Mouse (Mus musculus): Measurements from ENCODE around the gene Ndufs8.
A peak's percentile ranks its signal among the peaks of the same experiment; 100 is the strongest.

Ndufs8 gene

DNA sequence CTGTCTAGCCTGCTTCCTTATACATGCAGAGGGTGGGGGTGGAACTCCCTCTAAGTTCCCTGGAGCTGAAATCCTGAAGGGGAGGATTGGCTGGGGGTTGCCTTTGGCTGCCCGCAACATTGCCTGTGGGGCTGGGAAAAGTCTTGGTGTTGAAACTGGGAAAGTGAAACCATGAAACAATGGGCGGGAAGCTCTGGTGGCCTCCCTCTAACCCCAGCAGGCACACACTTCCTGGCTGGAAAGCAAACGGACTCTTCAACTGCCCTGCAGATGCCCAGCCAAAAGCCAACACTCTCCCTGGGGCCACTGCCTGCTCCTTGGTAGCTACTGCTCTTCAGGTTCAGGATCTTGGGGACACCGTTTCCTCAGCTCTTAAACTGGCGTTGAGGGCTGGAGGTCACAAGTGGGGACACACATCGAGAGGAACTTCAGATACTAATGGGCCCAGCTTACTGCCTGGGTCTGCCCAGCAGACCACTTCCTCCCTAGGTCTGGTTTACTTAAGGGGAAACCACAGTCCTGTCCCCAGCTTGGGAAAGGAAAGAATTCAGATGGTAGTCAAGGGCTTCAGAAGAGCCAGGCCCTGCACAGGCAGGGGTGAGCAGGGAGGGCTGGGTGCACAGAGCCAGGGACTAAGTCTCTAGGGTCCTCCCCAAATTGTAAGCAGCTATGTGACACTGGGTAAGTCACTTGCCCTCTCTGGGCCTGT, 7.2 kb downstream of the Ndufs8 start:
- DNase-seq (ENCODE audit: low read depth, low spot score) = no peak

DNA sequence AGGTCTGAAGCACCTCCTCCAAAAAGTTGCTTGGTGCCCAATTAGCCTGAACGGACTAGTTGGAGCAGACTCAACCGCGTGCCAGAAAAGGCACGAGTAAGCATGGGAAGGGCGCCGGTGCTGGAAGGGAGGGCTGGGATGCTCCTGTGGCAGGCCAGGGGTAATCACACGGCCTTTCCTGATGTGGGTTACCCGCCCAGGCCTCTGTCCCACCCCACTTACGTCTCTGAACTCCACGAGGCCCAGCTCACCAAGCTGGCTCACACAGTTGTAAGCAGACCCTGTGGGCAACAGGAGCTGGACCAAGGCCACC, 8.3 kb downstream of the Ndufs8 start:
- DNase-seq (ENCODE audit: low read depth, low spot score) = no peak

DNA sequence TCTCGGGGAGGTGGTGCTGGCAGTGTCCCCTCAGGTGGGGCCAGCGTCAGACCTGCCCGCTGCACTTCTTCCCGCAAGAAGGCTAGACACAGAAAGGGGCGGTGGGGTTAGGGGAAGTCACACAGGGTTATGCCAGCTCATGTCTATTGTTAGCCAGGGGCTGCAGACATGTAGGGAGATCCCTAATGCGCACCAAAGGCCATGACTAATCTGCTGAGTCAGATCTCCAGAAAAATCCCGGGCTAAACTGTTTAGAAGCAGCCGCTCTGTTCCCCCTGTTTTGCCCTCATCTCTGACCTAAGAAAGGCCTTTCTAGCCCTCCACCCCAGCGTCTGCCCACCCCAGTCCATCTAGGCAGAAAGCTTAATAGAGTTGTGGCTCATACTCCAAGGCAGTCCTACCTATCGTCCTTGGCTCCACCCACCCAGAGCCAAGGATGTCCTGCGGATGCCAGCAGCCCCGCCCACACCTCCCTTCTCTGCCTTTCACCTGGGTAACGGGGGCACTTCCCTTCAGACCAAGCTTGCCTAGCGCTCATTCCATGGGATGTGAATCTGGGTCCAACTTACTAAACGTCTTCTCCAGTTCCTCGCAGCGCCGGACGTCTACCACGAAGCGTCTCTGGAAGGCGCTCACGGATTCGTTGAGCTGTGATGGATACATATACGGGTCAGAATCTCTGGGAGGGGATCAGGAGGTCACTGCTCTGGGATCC, 8.8 kb downstream of the Ndufs8 start:
- no peak for DNase-seq (ENCODE audit: low read depth, low spot score)

DNA sequence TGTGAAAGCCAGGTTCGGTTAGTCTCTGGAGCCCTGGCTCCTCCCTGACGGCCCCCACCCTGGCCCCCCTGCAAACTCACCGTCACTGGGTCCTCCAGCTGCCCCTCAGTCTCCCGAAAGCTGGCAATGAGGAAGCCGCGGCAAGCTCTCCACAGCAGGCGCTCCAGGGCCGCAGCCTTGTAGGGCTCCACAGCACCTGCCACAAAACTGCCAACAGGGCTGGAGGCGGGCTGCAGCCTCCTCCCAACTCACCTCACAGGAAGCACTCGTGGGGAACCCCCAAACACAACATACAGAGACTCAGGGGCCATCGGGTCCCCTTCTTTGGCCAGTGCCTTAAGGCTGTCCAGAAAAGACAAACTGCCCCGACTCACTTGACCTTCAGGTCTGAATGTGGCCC, 9.6 kb downstream of the Ndufs8 start:
- no peak for DNase-seq (ENCODE audit: low read depth, low spot score)

DNA sequence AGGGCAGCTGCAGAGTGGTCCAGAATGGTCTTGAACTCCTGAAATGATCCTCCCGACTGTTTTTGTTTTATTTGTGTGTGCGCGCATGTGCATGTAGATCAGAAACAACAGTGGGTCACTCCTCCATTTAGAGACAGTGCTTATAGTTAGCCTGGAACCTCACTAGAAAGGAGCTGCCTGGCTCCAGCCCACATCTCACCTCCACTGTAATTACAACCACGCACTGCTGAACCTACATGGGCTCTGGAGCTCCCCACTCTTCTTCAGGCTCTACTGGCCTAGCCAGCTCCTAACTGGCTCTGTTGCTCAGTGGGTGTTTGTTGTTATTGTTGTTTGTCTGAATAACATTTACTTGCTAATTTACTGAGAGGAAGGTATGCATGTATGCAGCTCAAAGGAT, 13.0 kb downstream of the Ndufs8 start:
- DNase-seq (ENCODE audit: low read depth, low spot score) = no peak

DNA sequence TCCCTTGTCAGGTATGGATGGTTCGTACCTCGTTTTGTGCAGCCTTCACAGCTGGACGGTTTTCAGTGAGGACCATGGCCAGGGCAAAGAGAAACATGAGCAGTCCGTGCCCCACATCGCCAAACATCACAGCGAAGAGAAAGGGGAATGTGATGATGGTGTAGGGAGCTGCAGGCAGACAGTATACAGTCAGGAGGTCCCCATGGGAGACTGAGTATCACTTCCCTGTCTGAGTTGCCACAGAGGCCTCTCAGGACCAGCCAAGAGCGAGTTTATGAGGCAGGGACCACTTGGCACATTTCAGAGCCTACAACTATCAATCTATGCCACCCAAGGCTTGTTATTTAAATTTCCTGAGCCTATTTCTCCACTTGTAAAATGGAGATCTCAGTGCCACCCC, 13.6 kb downstream of the Ndufs8 start:
- no peak for DNase-seq (ENCODE audit: low read depth, low spot score)

DNA sequence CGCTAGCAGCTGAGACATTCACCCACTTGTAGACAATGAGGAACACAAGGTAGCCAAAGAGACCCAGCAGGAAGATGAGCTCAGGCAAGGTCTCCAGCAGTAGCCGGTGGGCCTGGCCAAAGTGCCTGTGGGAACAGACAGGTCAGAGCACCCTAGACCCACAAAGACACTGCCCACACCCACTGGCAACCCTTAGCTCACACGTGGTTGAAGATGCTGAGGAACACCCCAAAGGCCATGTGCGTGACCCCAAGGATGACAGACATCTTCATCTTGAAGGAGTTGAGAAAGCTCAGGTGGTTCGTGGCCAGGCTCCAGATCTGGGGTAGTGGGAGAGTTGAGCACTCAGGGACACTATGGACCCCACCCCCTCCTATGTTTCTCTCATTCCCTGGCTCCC, 15.0 kb downstream of the Ndufs8 start:
- DNase-seq (ENCODE audit: low read depth, low spot score) = no peak

DNA sequence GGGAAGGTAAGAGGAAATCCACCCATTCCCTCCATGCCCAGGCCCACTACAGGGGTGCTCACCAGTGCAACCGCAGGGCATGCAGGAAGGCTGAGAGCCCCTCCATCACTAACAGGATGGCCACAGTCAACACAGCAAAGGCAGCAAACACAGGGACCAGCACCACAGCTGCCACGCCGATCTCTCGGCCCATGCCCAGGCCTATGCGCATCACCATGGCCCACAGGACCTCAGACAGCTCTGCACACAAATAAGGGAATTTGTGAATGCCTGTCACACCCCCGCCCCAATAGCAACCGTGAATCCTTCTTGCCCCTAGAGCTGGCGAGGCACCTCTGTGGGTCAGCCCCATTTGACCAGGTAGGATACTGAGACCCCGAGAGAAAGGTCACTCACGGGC, 16.4 kb downstream of the Ndufs8 start:
- DNase-seq (ENCODE audit: low read depth, low spot score) = no peak

DNA sequence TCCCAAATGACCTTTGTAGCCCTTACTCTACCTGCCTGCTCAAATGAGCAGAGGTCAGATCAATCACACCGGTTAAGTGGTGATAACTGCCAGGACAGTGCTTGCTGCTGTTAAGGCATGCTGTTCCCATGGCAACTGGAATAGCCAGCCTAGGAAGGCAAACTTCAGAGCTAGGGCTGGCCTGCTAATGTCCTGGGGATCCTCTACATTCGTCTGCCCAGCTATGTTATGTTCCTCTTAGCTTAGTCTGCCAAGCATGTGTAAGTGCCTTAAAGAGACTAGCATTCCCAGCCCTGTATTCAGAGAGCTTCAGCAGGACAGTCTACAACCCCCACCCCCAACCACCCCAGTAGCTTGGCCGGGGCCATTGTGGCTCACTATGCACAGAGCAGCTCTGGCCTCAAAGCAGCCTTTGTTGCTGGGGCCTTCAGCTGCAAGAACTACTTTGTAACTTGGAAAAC, 17.4 kb downstream of the Ndufs8 start:
- DNase-seq (ENCODE audit: low read depth, low spot score) = no peak

DNA sequence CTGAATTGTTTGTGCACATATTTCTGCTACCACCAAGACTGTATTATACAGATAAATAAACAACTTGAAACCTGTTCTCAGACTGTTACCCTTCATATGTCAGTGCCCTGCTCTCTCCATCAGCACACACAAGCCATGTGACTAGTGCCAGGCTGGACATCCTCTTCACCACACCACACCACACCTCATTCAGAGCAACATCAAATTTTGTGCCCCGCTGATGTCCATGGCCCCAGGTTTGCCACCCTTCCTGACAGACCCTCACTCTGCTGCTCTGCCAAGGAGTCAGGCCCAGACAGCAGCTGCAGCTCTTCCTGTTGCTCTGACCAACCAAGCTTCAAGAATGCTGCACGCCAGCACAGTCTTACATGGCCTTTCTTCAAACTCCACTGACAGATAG, 18.3 kb downstream of the Ndufs8 start:
- DNase-seq (ENCODE audit: low read depth, low spot score) = no peak

DNA sequence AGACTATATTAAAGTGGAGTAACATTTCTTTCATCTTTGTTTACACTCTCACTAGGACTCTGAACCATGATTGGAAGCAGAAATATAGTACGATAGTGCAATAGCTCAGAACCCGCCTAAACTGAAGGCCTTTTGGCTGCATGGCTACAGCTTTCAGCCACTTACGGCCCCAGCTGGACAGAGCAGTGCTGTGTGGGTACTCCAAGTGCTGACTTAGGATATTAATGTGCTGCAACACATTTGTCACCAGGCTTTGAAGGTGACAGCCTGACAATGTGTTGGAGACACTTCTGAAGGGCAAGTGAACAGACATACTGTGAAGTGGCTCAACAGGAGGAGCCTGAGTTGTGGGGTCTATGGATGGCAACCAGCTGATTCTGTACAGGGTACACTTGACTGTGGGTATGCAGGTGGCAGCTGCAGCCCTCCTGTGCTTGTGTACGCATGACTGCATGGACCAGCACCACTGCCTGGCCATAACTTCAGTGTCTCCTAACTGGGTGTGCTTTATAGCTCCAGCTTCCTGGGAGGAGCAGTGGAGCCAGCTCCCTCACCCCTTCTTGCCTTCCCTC, 18.9 kb downstream of the Ndufs8 start:
- no peak for DNase-seq (ENCODE audit: low read depth, low spot score)

DNA sequence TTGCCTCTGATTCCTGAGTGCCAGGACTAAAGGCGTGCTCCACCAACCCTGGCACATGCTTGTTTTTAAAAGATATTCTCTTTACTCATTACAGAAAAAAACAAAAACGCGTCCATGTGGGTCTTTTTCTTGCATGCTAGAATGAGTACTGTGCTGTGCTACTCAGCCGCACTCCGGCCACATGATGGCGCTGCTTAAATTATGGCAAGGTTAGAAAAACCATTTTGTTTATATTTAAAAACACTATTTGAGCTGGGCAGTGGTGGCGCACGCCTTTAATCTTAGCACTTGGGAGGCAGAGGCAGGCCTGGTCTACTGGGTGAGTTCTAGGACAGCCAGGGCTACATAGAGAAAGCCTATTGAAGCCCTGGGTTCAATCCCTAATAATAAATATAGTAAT, 22.4 kb downstream of the Ndufs8 start:
- DNase-seq (ENCODE audit: low read depth, low spot score) = peak; percentile 67

DNA sequence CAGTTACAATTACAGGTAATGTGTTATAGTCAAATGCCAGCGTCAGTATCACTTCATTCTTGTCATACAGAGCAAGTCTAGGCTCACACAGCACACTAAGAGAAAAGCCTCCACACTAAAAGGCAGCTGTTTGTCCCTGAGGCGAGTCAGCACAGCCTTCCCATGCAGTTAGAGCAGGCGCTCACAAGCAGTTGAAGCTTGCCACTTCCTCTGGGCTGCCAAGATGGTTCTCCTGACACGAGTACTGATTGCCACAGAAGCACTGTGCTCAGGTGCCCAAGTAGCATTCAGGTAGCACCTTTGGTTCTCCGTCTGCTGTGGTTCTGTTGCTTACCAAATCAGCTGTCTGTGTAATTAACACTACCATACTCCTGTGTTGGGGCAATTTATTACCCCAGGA, 23.5 kb downstream of the Ndufs8 start:
- no peak for DNase-seq (ENCODE audit: low read depth, low spot score)

DNA sequence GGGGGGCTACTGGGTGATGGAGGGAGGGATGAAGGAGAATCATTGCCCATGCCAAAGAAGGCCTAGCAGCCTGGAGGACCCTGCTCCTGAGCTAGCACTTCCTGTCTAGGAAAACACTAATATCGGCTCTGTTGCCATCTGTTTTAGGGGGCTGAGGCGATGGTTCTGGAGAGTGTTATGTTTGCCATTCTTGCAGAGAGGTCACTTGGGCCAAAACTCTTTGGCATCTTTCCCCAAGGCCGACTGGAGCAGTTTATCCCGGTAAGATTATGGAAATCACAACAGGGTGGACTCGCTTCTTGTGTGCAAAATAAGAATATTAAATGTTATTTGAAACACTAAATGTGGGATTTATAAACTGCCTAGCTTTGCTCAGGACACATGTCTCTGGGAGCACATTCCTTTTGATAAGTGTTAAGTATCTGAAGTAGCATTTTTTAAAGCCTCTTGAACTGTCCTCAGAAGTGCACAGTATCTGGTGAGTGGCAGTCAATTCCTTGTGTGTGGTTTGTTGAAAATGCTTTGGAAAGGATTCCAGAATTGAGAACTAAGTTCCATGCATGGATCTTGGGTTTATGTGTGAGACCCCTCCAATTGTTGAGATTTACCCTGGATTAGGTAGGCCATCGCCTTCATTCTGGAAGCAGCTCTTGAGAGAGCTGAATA, 28.1 kb downstream of the Ndufs8 start:
- no peak for DNase-seq (ENCODE audit: low read depth, low spot score)

DNA sequence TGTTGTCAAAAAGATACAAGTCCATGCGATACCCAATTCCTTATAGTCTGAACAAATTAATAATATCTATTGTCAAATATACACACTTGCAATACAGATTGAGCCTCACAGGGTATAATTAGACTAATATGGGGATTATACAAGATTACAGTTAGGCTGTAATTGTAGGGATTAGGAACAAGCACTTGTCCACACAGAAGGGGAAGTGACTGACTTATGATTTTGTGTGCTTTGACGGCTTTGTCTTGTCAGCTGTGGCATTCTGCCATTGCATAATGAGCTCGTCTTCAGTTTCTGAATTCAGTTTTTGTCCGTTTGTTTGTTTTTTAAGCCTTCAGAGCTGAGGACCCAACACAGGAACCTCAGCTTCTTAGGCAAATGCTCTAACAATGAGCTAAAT, 30.4 kb downstream of the Ndufs8 start:
- no peak for DNase-seq (ENCODE audit: low read depth, low spot score)

DNA sequence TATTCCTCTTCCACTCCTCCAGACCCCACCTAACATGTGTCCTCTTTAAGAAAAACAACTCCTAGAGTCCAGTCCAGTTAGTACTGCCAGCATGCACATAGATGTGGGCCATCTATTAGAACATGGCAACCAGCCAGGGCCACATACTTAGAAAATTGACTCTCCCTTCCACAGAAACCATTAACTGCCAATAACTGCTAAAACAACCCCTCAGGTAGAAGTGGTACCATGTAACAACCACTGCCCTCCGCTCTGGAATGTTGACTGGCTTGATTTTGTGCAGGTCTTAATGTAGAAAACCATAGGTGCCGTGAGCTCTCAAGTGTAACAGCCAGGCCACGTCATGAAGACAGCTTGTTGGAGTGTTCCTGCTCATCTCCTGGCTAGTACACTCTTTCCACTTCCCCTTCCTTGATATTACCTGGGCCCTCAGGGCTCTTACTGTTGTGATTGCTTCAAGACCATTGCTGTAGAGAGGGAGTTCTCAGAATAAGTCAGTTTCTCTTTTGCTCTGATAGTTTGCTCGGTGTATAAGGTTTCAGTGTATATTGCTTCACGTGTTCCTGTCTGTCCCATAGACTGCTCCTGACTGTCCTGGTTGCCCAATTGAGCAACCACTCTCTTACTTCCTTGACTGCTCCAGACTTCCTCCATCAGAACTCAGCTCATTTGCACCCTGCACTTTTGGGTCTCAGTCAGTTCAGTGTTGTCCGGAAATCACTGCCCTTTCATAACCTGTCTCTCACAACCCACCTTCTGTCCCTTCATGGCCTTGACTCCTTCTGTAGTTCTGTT, 32.3 kb downstream of the Ndufs8 start:
- no peak for DNase-seq (ENCODE audit: low read depth, low spot score)

DNA sequence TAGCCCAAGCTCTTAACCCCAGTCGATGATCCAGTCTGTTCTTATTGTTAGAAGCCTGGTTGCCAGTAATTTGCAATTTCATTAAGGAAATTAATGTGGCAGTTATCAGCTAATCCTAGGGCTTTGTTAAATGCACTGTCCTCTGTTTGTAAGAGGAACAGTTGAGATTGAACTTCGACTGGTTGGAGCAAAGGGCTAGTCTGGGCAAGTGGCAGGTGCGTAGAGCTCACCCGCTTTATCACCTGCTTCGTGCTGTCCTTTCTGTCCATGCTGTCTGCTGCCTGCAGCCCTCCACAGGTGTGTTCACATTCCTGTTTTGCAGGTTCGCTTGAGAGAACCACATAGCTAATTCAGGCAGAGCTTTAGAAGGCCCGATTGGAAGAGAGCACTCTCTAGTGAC, 37.5 kb downstream of the Ndufs8 start:
- DNase-seq (ENCODE audit: low read depth, low spot score) = no peak

DNA sequence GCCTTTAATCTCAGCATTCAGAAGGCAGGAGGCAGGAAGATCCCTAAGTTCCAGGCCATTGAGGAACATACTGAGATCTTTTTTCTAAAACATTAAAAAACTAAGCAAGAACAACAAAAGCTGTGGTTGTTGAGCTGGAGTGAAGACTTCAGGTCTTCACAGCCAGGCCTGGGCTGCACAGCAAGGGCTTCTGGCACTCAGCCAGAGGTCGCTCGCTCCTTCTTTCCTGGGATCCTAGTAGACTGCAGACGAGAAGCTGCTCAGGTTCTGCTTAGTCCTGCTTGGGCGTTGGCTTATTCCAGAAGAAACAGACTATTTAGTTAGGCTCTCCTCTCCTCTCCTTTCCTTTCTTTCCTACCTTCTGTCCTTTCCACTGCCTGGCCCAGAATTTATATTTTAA, 40.2 kb downstream of the Ndufs8 start:
- DNase-seq (ENCODE audit: low read depth, low spot score) = no peak

DNA sequence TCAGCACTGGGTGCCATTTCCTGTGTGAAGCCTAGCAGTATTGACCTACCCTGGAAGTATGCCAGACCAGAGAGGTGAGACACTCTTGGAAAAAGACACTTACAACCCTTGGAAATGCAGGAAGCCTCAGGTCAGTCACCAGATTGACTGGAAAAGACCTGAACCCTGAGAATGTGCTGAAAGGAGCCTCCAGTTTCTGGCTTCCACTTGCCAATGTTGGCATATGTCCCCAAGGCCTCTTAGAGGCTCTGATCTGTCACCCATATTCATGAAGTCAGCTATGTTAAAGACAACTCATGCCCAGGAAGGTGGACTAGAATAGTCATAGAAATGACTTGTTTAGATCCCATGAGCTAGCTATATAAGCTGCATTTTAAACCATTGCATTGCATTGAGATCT, 41.1 kb downstream of the Ndufs8 start:
- DNase-seq (ENCODE audit: low read depth, low spot score) = no peak

DNA sequence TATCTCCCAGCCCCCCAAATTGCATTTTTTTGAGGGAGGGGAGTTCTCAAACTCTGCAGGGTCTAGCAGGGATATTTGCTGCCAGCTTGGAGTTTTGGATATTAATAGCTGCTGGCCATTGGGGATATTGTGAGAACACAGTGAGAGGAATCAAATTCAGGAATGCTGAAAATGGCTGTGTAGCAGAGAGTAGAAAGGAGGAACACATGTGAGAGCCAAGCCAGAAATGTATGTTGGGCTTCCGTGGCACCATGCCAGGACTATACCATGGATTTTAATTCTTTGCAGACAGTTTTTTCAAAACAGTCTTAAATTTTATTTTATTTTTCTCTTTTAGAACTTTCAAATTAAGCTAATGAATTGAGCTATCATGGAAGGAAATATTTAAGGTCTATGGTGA, 44.3 kb downstream of the Ndufs8 start:
- DNase-seq (ENCODE audit: low read depth, low spot score) = no peak

DNA sequence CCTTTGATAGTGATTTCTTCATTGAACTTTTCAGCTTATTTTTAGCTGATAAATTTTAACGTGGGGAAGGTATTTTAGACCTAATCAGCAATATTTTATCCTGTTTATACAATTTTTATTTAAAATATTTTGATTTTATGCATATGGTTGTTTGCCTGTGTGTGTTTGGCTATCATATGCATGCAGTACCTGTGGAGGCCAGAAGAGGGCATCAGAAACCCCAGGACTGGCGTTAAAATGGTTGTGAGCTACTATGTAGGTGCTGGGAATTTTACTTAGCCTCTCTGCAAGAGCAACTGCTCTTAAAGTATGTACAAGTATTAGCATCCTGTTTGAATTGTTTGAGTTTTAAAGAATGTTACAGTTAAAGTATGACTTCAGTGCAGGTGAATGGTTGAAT, 47.6 kb downstream of the Ndufs8 start:
- peak; percentile 41 for DNase-seq (ENCODE audit: low read depth, low spot score)

DNA sequence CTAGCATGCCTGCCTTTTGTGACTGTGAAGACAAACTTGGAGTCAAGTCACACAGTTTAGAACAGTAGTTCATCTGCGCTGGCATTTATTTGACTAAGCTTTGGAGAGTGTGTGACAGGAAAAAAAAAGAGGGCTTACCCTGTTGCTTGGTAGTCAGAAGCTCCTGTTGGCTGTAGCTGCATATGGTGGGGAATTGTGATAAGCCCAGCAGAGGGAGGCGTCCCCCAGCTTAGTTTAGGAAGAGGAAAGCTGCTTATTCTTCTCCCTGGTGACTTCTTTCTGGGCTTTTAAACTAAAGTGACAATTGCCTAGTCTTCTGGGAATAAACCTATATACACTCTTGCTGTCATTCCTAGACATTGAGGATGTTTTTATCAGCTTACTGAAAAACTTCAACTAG, 49.9 kb downstream of the Ndufs8 start:
- no peak for DNase-seq (ENCODE audit: low read depth, low spot score)
